Mouse (Mus musculus) left cerebral cortex, postnatal 14 days (tissue): ENCODE data around the gene Lhx5. TPM values are rescaled to one million over a fixed set of nuclear protein-coding genes. Genes with fewer than 3 reads are reported as not detected.

Source experiments
- DNase-seq, 2 experiments: peaks; one replicate each; pipeline ENCODE4 v3.0.0; 2021 to 2022; ENCODE audit warnings: low spot score in 2 of 2, mixed read lengths in 1 of 2
- intact Hi-C: fragments of 180-260 bp; cut with DNase I; formaldehyde crosslinking; loops from one replicate; pipeline ENCODE4 v1.15.1; 2025
- long read RNA-seq, 2 experiments: library from polyadenylated mRNA; stranded (forward); transcript quantifications; one replicate each; pipeline ENCODE4 v2.0.0; 2021
- total RNA-seq, 2 experiments: library from RNA; stranded (reverse); gene quantifications; 2 replicates each; pipeline ENCODE4 v1.2.3; 2021

Lhx5 gene
- under 1 TPM in 1 of 2 experiments, not detected in 1; 0.27 TPM for total RNA-seq
- long read RNA-seq, experiment 1, result 0 reads
- long read RNA-seq, experiment 2, result 0 reads

DNA sequence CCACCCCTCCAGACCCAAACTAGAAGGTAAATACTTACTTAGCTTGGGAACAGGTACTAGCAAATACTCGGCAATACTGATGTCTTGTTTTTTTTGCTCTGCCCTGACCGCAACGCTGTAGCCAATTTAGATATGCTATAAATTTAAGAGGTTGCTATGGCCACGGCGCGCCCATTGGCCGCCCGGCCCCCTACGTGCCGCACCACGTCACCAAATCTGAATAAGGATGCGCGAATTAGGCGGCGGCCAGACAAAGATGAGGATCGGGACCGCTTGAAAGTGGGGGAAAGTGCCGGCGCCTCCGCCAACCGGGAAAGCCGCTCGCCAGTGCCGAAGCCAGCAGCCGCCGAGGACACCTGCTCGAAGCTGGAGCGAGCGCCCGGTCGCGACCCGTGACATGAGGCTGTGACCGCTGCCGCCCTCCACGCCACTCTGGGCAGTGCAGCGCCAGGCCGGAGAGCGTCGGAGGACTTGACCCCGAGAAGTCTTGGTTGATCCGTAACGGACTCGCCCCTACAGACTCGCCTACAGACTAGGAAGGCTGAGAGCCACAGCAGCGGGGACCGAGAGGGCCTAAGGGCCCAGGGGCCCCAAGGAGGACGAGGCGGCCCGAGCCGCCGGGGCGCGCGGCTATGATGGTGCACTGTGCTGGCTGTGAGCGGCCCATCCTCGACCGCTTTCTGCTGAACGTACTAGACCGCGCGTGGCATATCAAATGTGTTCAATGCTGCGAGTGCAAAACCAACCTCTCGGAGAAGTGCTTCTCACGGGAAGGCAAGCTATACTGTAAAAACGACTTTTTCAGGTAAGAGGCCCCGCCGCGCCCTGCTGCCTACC lies at the start of gene Lhx5:
Lhx5 (plus strand) TSS at position 51 of the 837 bp plus-strand sequence.
- peak; percentile 45 to 49 for DNase-seq
- intact Hi-C loops, result loop anchor here (5.0 to 10.0 kb wide), 2 partner anchors 627 to 760 kb away; partner anchors contain the start of gene Tbx3

DNA sequence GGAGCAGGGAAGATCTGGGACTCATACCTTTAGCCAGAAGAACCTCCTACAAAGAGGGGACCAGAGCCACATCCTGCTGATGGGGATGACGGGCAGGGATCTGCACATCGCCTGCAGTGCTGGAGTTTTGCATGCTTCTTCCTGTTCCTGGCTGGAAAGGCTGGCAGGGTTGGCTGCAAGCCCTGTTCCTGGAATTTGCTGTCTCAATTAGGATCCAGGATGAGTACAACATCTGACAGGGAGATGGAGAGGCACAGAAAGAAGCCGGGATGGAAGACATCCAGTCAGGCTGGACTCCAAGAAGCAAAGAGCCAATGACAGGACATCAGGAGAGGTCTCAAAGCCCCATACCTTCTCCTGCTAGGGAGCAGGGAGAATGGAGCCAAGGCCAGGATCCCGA lies 45.1 kb upstream of the Lhx5 start:
- intact Hi-C loops, result no loop called here
- peak; percentile 8 to 17 for DNase-seq

DNA sequence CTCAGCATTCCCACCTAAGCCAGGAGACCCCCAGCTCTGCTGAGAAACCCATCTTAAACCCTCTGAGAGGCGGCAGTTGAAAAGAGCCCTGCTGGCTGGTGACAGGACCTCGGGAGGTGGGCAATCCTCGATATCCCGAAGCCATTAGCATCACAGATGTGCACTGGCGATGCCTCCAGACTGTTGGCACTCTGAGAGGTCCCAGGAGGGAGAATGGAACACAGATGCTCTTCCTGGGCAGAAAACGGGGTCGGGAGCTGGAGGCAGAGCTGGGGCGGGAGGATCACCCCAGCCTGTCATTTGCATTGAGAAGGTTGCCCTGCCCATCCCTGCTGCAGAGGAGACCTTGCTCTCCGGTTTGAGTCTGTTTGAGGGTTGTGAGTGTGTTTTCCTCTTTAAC lies 42.7 kb upstream of the Lhx5 start:
- intact Hi-C loops, result no loop called here
- no peak for DNase-seq

DNA sequence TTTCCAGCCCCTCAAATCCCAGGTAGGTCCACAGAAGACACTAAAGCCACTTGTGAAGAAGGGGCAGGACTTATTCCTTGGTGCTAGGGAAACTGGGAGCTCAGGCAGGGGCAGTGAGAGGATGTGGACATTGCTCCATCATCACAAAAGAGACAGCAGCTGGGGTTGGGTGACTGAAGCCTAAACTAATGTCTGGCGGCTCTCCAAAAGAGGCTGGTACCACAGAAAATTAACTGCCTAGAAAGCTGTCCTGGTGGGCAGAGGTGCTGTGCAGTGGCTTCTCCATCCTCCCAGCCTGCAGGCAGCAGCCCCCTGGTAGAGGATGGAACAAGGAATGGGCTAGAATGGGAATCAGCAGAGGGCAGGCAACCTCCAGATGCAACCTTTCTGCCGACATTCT lies 41.5 kb upstream of the Lhx5 start:
- intact Hi-C loops, result no loop called here
- no peak for DNase-seq

DNA sequence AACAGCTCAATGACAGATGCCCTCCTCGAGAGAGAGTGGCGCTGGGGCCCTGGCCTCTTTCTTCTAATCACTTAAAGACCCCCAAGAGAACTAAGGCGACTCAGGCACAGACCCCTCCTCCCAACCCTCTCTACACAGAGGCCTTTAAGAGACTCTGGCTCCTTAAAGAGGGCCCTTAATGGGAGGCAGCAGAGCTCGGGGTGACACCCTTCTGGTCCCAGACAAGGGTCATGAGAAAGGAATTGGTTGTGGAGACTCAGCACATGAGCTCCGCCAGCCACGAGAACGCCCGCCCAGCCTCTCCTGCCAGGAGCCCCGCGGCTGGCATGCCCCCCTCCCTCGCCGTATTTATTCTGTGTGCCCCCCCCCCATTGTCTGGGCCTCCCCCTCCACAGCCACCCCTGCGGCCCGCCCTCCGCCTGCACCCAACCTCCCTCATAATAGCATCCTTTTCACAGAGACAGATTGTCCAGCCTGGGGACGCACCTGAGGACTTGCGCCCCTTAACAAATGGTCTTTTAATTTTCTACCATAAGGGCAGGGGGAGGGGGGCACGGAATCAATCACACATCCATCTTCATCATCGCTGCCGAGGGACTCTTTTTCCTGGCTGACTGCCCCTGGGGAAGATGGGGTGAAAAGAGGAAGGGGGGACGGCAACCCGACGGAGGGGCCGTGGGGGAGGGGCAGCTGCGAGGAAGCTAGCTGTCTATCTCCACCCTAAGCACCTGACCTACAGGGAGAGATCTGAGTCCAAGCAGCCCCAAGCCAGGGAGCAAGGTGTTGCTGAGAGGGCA lies 37.4 kb upstream of the Lhx5 start:
- intact Hi-C loops, result no loop called here
- DNase-seq, result no peak

DNA sequence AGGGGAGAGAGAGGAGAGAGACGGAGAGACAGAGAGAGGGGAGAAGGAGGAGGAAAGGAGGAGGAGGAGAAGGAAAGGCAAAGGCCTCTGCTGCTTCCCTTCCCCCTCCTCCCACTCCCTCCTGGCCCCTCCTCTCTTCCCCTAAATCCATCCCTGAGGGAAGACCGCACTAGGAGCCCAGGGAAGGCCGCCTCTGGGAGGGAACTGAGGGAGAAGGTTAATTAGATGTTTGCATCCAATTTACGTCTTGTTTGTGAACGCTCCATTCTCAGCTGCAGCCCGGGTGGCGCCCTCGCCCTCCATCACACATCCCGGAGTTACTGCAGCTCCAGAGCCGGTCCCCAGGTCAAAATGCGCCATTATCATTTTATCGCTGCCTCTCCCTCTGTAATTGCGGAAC lies 33.5 kb upstream of the Lhx5 start:
- DNase-seq, result no peak
- intact Hi-C loops, result no loop called here

DNA sequence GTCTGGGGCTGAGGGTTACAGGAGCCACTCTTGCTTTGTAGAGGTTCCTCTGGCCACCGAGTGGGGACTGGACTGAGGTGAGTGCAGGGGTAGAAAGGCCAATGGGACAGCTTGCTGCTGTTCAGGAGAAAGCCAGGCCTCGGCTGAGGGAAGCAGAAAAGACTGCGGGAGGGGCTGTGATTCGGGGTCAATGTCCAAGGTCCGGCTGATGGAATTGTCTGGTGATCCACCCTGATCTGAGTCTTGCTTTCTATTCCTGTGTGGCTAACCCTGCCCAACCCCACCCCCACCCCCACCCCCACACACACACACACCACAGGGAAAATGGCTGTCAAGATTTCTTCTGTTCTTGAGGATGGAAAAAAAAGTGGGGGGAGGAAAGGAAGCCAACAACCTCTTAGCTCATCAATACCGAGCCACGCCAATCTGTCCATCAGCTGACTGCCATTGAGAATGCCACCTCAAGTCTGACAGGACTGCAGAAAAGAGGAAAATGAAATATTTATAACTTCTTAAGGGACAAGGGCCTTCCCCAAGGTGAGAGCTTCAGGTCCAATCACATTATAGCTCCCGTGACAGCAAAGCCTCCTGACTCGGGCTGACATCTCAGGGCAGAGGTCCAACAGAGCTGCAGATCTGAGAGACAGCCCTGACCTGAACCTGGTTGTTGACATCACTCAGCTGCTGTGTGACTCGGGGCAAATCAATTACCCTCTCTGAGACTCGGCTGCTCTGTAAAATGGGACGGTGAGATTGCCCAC lies 26.5 kb upstream of the Lhx5 start:
- DNase-seq, result no peak
- intact Hi-C loops, result no loop called here

DNA sequence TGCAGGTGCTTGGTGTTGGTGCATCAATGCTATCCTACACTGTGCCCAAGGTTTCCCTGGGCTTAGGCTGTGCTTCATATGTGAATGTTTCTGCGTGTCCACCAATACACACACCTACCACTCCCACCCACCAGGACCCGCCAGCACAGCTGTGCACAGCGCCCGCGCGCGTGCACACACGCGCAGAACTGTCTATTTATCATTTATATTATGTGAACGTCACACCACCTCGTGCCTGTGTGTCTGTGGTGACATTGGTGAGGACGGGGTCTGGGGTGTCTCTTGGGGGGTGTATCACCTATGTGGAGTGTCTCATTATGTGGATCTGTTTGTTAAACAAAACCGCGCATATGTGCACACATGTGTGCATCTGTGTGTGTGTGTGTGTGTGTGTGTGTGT lies 22.6 kb upstream of the Lhx5 start:
- peak in 1 of 2 experiments; percentile 20 for DNase-seq
- intact Hi-C loops, result no loop called here

DNA sequence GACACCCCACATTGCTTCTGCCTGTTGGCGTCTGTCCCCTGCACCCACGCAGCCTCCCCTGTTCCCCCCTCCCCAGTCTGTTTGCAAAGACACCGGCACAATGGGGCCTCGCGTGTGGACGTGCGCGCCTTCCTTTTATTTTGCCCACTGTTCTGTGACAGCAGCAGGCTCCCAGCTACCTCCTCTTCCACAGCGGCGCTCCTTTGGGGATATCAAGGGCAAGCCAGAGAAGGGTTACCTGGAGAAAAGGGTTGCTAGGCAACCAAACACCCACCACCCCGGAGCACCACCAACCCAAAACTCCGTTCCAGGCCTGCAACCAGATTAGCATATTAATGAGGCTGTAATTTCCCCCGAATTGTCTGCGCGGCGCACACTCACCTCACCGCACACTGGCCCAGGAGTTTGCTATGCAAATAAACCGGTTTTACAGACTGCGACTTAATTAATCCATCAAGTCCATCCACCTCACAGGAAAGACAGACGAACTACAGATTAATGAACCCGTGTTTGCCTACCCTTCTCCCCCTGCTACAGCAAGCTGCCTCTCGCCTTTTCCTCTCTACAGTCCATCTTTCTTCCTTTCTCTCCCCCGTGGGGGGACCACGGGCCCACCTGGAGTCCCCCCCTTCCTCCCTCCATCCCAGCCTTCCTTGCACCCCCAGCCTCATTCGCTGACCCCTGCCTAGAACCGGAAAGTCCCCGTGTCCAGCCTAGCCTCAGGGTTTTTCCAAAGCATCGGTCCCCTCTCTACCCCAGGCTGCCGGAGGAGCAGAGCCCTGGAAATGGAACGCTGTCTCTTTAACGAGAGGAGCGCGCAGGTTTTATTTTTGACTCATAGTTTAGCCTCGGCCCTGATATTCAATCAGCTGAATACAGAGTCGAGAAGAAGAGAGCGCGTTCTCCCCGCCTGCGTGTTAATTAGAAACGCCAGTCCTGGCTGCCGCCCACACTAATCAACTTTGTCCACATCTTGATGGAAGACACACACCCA lies 21.8 kb upstream of the Lhx5 start:
- peak; percentile 57 to 60 for DNase-seq
- intact Hi-C loops, result no loop called here

DNA sequence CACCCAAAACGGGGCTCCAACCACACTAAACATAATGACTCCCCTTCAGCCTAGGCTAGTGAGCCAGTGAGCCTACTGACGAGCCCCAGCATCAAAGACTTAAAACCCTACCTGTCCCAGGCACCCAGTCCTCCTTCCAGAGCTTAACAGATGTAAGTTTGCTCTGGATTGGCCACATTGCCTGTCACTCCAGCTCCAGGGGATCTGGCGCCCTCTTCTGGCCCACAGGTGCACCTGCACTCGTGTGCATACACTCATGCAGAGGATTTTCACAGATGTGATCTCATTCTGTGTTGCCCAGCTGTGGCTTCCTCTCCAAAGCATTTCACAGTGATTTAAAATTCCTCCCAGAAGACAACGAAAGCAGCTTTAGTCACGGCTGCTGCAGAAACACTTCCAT lies 18.1 kb upstream of the Lhx5 start:
- no peak for DNase-seq

DNA sequence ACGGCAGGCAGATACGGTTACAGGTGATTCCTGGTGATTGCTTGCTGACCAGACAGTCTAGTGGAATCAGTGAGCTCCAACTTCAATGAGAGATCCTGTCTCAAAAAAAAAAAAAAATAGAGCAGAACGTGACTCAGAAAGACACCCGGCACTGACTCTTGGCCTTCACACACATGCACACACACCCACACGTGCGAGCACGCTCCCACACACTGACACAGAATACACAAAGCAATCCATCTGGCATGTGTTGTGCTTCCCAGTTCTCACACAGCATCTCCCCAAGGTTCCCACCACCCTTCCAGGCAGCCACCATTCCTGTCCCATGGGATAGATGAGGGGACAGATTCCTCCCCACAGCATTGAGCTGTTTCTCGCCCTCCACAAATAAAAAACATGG lies 11.4 kb upstream of the Lhx5 start:
- peak in 1 of 2 experiments; percentile 67 for DNase-seq

More for the DNA sequence above, 18.1 kb upstream of the Lhx5 start:
- intact Hi-C loops, result no loop called here

DNA sequence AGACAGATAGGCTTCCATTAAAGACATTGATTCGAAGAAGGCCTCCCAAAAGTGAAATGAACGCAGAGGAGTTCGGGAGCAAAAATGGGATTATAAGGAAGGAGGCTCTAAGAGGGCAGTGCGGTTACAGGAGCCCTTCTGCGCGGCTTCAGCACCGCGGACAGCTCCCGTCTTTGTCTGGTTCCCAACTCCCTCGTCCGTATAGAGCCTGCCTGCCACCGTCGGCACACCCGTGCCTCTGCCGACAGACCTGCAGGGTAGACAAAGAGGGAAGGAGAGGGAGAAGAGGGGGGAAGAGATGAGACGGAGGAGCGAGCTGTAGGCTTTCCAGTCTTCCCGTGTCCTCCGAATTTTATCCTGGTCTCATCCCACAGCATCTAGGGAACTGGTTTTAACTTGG lies 7.5 kb upstream of the Lhx5 start:
- intact Hi-C loops, result no loop called here
- DNase-seq, result no peak

More for the DNA sequence above, 11.4 kb upstream of the Lhx5 start:
- intact Hi-C loops, result no loop called here

DNA sequence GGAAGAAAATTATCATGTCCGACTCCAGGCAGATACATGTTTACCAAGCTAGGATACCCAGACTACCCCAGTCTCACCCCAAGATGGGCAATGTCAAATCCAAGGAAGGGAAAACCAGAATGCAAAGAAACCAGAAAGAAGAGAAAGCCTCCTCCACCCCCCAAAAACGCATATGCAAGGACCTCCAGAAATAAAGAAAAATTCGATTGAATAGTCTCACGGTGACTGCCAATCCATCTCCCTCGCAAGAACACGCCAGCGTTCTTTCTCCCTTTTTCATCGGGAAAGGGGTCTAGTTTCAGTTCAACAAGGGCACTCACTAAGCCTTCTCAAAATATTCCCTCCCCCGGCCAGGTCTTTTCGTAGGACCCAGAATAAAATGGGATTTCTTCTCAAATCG lies 6.8 kb upstream of the Lhx5 start:
- DNase-seq, result no peak
- intact Hi-C loops, result no loop called here

DNA sequence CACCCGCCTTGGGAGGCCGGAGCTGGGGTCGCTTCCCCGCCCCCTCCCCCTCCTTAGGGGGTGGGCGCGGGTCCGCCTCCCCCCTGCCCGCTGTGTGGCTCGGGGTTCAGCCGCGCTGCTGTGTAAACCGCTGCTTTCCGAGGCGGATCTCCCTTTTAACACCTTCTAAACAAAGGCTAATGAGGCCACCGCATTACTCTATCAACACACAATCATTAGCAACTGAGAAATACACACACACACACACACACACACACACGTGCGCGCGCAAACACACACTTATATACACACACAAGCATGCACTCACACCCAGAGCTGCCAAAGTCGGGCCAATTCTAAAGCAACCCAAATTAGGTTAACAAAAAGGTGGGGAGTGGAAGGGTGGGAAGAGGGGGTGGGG lies 5.8 kb upstream of the Lhx5 start:
- intact Hi-C loops, result no loop called here
- DNase-seq, result no peak

DNA sequence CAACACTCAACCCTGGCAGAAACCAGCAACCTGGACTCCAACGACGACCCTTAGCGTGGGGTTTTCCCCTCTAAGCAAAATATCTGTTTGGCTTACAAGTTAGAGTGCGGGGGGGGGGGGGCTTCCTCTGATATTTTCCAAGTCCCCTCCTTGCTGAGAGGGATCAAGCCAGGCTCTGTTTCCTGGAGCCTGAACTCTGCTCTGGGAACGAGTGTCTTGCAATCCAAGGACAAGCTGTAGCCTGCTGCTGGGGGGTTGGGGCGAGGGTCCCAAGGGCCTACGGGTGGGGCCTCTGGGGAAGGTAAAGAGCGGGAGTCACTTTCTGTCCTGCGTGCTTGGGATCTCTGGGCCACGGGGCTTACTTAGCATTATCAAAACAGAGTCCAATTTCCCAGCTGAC lies 4.9 kb upstream of the Lhx5 start:
- DNase-seq, result no peak
- intact Hi-C loops, result no loop called here

DNA sequence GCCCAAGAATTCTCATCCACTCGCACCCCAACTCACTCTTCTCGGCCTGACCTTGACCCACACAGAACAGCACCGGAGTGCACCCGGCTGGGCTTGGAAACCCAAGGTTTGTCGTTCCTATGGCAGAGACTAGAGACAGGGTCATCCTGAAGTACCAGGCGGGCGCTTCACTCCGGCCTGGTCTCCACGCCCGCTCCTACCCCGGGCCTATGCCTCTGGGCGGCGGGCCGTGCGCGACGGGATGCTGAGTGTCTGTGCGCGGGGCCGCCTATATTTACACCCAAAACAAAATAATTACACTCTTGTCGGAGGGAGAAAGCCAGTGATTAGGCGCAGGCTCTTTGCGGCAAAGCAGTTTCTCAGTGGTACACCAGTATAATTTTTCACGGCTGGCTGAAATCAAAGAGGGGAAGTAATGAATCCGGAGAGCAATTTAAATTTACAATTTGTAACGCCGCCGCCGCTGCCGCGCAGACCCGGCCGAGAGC lies 4.0 kb upstream of the Lhx5 start:
- intact Hi-C loops, result no loop called here
- no peak for DNase-seq

DNA sequence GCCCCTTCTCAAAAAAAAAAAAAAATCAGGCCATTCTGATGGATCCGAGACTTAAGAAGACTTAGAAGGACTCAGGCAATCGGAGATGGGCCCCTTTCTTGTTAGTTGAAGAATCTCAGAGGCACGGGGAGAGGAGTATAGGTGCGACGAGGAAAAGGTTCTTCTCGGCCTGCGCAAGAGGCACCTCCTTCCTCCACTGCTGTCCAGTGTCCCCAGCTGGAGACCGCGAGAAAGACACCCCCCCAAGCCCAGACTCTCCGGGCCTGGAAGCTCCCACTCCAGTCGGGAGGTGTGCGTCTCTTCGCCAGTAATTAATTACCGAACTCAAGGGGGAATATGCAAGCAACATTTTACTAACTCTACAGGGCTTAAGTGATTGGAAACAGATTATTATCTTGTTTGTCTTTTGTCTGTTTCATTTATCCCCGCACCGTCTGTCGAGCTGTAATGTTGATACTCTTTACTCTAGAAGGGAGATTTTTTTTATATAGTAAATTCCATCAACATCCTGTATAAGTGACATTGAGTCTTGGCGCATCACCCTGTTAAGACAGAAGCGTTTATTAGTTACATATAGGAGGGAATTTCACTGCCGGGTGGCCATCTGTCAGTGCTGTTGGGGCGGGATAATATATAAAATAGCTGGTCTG lies 3.2 kb upstream of the Lhx5 start:
- no peak for DNase-seq
- intact Hi-C loops, result no loop called here

DNA sequence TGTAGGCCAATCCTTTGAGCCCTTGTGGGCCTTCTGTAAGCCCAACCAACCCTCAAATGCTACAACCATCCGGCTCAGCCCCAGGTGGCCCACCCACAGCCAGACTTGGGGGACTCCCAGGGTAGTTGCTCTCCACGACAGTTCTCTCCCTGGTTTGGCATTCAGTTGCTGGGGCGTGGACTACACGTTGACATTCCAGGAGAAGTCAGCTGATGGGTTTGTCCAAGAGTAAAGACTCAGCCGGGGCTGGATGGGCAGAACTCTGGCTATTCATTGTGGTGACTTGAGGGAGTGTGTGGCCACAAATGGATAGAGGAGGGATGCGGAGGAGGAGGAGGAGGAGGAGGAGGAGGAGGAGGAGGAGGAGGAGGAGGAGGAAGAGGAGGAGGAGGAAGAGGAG lies 2.5 kb upstream of the Lhx5 start:
- DNase-seq, result no peak
- intact Hi-C loops, result no loop called here
